Mouse (Mus musculus) ES-E14 (cell line): ENCODE data around the gene Tenm2.

Experiments used
- CHD2 ChIP-seq: IDR thresholded peaks from 2 replicates; pipeline ENCODE4 v1.6.1; 2014; ENCODE audit warnings: mild to moderate bottlenecking, low read depth, low read length, inconsistent platforms
- HCFC1 ChIP-seq: IDR thresholded peaks from 2 replicates; pipeline ENCODE4 v1.6.1; 2012; ENCODE audit warnings: low read length, inconsistent platforms, borderline replicate concordance; ENCODE audit not compliant: insufficient read depth
- ZC3H11A ChIP-seq: IDR thresholded peaks from 2 replicates; pipeline ENCODE4 v1.6.1; 2012; ENCODE audit warnings: low read depth, mild to moderate bottlenecking, inconsistent platforms, low read length, borderline replicate concordance
- ZNF384 ChIP-seq: IDR thresholded peaks from 2 replicates; pipeline ENCODE4 v1.6.1; 2012; ENCODE audit warnings: low read depth, low read length, inconsistent platforms

DNA sequence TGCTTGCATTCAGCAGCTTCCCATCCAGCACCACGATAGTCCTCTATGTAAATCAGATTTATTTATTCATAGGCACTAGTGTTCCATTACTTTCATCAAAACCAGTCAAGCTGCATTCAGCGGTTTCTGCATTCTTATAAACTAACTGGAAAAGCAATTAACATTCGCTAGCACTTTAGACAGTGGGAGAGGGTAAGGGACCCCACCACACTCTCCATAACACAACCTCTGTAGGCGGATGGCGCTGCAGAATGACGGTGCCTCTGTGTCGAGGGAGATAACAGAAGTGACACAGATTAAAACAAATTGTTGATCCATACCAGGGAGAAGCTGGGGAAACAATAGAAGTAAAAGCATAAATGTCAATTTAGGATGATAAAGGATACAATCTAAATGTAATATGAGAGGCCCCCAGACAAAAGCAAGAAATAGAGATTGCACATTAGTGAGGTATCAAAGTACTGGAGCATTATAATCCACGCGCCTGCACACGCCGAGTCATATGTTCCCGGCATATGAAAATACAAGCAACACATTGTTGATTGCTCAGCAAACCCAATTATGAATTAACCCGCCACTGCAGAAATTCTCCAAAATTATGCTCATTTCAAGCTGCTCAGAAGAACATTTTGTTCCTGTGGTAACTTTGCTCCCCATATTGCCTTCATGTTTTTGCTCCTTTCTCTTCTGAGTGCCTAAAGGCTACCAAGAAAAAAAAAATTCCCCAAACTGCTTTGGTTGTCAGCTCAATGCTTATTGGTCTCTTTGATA is 904.2 kb downstream of the Tenm2 start:
- no peak for TF ChIP-seq ZC3H11A
- TF ChIP-seq ZNF384, result no peak
- TF ChIP-seq CHD2, result no peak
- no peak for TF ChIP-seq HCFC1
